Mouse (Mus musculus) megakaryocyte progenitor cell, adult 5-6 weeks (primary cell): ENCODE results near the gene Unc5a. TPM values are rescaled to one million over a fixed set of nuclear protein-coding genes. Genes with fewer than 3 reads are reported as not detected.

Source experiments
- ATAC-seq: replicated peaks from 2 replicates; pipeline ENCODE4 v1.8.0; 2016; ENCODE audit warnings: mild to moderate bottlenecking, moderate TSS enrichment, inconsistent platforms; ENCODE audit not compliant: poor library complexity
- total RNA-seq, 2 experiments: library from RNA; stranded (forward) in 1 of 2; stranded (reverse) in 1 of 2; fragments of 157-497, 149-512 nt in 1 of 2; fragments of 200-1000 nt in 1 of 2; gene quantifications; 2 replicates each; pipeline versions ENCODE4 v1.2.3 to v1.2.4; 2015 to 2017

The Unc5a gene
- total RNA-seq, 2 experiments from 2014 or later, result 0.04 to 0.64 TPM

DNA sequence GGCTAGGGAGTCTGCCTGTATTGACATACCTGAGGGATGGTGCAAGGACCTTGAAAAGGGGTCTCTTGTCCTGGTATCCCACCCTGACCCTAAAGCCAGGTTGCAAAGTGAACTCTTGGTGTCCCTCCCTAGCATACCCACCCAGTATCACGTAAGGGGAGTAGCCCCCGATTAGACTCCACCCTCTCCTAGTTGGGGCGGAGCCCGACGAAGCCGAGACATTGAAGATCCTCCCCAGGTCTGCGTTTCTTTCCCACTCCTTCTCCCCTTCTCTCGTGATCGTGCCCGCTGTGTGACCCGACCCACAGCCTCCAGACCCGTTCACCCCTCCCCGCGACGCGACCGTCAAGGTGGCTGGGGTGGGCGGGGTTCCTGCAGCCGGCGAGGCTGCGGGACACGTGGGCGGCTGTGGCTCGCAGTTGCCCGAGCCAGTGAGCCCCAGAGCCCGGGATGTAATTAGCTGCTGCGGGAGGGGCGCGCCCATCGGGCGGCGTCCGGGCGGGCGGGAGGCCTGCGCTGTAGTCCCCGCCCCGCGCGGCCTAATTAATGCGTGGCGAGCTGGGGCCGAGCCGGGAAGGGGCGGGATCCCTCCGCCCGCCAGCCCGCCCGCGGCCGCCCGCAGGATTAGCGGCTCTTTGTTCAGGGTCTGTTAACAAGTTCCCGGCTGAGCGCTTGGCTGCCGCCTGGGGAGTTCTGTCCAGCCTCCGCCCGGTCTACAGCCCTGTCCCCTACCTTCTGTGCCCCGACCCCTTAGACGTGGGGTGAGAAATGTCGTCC lies 6.7 kb downstream of the Unc5a start:
- ATAC-seq, result peak; percentile 23

DNA sequence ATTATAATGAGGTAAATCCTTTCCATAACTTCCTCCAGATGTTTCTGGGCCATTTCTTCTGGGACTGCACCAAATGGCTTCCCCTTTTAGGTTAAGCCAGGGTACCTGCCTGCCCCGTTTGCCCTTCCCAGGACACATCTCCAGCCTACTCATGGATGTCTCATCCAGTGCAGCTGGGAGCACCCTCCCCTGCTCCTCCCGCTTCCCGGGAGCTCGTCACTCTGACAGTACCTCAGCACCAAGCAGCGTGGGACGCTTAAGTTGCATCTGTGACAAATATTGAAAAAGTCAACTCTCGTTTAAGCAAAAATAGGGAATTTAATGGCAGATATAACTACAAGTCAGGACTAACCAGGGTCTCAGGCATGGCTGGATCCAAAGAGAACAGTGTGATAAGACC lies 8.1 kb downstream of the Unc5a start:
- no peak for ATAC-seq

DNA sequence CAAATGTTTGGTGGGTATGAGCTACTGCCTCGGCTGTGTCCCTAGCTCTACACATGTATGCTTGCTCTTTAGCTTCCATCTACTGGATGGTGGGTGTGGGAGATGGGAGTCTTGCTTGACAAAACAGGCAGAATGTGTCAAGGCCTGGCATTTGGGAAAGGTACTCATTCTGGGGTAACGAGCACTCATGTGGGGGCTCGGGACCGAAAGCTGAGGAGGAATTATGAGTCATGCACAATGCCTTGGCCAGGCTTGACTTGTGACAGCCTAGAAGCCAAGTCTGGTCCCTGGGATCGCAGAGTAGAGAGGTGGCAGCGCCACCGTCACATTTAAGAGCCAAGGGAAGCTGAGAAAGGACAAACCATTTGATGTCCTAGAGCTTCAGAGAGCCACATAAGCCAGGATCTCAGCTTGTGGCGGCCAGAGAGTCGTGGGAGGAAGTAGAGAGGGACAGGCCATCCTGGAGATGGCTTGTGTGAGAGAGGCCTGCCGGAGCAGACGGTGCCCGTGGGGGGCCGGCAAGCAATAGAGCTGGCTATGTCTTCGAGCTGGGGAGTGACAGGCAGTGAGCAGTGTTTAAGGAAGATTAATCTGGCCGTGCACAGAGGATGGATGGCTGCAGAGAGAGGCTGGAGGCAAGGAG lies 10.0 kb downstream of the Unc5a start:
- no peak for ATAC-seq

DNA sequence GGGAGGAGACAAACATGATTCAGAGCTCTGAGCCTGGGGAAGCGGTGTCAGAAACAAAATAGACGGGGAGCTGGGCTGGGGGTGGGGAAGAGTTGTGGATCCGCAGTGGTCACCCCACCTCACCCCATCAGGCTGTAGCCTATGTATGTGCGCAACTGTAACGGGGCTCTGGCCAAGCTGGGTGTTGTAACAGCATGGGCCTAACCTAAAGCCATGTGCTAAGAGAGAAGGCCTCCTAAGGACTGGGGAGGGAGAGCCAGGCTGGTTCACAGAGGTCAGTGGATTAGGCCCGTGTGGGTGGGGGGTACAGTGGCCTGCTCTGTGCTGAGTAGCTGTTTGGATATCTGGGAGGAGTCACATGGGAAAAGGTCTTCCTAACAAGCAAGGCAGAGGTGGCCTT lies 10.6 kb downstream of the Unc5a start:
- ATAC-seq, result no peak

DNA sequence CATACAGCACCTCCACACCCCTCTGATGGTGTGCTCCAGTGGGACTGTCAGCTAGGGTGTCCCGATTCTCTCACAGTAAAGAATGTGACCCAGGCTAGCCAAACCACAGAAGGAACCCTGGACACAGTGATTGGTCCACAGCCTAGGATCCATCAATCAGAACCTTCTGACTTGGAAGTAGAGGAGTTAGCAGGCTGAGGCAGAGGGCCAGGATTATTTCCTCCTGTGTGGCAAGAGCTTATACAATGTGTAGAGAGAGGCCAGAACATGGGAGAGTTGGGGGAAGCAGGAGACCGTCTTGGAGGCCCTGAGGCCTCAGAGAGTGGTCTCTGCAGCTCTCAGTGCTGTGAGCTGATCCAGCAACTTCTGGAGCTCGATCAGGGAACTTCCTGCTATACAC lies 11.3 kb downstream of the Unc5a start:
- ATAC-seq, result no peak

DNA sequence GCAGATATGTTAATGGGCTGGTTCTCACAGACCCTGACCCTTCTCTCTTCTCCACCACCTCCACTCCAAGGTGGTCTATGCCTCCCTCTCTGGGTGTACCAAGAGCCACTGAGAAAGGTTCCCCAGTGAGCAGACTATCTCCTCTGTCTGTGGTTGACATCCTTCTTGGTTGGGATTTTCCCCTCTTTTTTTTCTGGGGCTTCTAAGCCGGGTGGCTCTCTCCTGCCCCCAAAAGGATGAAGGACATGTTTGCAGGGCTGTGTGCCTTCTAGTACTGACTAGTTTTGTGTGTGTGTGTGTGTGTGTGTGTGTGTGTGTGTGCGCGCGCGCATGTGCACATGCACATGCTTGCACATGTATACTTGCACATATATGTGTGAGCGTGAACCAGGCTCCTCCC lies 16.0 kb downstream of the Unc5a start:
- ATAC-seq, result no peak

DNA sequence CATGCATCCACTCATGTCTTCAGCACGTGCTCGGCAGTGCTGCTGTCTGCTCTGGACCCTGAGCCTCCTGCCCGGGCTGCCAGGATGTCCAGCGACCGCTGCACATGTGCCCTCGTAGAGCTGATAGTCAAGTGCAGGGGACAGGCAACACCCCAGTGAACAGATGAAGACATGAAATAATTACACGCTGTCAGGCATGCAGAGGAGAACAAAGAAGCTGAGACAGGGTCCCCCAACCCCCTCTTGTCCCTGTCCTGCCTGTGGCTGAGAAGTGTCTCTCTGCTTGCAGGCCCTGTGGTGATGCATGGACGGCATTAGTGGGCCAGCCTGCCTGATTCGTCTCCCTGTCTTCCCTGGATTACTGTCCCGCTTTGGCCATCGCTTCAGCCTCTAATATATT lies 18.3 kb downstream of the Unc5a start:
- no peak for ATAC-seq

DNA sequence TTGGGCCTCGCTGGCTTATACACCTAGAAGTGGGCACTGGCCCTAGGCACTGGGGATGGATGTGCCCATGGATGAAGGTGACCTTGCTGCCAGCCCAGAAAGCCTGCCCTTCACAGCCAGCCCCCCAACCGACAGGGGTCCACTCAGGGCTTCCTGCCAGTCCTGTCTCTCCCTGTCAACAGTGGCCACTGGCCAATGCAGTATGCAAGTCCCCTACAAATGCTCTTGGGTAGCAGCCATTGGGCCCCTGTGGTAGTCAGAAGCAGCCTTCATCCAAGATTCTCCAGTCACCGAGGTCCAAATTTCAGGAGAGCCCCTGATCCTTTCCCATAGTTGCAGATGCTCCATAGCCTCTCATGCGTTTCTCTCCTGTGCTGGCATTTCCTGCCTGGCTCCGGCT lies 19.4 kb downstream of the Unc5a start:
- no peak for ATAC-seq

DNA sequence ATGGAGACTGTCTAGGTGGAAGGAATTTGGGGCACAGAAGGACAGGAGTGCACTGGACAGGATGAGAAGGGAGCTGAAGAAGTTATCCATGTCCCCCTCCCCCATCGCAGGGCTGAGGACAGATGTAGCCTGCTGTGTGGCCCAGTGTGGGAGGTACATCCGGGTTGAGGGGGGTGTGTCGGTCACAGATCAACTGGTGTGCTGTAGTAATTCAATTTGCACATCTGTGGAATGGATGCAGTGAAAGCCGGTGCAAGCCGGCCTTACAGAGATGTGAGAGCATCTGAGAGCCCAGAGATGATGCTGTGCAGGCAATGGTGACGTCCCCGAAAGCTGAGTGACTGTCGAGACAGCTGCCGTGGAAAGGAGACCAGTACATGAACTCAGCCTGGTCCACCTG lies 20.3 kb downstream of the Unc5a start:
- ATAC-seq, result no peak

DNA sequence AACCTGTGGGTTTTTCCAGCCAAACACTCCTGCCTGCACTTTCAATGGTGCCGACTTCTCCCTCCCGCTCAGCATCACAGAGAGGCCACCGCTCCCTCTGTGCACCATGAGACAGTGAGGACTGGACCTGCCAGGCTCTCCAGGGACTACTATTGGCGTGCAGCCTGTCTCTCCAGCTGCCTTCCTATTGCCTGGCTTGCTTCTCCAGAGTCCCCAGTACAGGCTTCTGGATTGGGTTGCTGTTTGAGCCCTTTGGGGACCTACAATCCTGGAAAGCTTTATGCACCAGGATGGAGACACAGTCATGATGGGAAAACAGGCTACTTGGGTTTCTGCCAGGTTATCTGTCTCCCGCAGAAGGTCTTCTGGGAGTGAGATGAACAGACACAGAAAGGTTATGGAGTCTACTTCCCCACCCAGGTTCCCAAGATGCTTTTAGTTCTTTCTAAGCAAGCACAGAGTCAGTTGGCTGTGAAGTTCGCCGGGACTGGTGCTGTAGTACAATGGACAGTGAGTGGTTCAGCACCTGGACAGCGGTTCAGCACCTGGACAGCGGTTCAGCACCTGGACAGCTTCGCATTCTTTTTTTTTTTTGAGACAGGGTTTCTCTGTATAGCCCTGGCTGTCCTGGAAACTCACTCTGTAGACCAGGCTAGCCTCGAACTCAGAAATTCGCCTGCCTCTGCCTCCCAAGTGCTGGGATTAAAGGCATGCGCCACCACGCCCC lies 21.5 kb downstream of the Unc5a start:
- ATAC-seq, result peak; percentile 88

DNA sequence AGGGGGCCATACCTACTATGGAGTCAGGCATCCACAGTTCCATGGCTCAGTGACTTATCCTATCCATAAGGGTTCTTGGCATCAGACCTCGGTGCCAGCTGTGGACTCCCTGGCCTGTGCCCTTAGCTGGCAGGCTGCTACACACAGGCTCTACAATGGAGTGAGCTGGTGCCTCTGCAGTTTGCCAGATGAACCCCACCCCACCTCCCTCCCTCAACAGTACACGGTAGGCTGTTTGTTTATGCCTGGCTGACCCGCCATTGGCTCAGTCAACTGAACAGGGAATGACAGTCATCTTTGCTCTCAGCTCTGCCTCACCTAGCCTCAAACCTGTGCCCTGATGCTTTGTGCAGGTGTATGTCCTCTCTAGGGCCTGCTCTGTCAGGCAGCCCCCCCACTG lies 26.3 kb downstream of the Unc5a start:
- no peak for ATAC-seq

DNA sequence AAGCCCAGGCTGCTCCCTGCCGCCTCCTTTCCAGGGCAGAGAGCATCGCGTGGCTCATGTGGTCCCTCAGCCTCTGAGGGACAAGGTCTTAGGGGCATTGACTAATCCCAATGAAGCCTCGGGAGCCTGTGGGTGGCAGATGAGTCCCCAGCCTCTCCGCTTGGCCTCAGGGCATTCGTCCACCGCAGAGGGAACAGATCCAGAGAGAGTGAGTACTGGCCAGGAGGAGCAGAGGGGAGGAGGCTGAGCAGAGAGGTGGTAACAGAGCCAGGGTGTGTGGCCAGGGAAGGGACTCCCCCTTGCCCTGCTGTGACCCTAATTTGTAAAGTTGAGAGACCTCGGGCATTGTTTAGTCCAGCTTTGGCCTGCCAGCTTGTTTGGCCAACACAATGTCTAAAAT lies 29.6 kb downstream of the Unc5a start:
- ATAC-seq, result no peak

DNA sequence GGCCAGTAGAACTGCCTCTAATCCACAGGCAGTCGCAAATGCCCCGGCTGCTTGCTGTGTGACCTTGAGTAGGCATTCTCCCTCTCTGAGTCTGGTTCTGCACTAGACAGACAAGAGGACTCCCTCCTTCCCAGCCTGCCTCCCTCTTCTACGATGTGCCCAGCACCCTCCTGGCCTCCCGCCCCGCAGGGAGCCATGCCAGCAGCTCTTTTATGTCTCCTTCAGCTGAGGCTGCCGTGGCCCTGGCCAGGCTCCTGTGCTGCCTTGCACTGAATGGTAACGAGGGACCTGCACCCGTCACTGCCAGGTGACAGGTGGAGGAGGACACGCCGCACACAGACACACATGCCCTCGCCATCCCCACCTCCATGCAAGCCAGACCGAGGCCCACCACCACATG lies 31.7 kb downstream of the Unc5a start:
- no peak for ATAC-seq

DNA sequence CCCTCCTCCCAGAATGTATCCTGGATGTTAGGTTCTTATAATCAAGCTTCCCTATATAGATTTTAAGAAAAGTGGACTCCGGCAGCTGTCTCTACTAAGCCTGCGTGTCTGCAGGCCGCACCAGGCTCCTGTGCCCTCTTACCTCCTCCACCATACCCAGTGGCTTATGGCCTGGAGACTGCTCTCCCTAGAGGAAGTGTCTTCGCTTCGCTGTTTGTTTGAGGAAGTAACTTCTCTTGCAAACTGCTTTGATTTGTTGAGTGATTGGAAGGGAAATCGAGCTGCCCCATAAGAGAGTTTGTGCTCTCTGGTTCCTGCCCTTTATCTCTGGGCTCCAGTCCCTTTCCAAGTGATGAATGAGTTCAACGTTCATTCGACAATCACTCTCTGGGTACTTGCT lies 33.8 kb downstream of the Unc5a start:
- ATAC-seq, result 0 out of 2 replicates have a peak, but pooled peaks have one; percentile 42

DNA sequence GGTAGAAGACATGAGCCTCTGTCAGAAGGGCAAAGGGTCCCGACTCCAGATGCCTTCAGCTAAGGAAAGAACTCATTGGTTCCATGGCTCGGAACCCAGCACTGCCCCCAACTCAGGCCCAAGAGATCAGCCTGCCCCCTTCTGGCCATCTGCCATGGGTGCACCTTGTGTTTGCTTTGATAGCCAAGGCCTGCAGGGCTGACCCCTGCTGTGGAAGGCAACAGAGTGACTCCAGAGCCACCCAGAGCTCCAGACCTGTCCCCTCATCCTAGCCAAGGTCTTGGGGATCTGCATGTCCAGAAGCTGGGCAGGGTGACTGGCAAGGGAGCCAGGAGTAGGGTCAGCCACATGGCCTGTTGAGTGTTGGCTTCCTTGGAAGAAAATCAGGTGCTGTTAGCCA lies 34.4 kb downstream of the Unc5a start:
- ATAC-seq, result no peak

DNA sequence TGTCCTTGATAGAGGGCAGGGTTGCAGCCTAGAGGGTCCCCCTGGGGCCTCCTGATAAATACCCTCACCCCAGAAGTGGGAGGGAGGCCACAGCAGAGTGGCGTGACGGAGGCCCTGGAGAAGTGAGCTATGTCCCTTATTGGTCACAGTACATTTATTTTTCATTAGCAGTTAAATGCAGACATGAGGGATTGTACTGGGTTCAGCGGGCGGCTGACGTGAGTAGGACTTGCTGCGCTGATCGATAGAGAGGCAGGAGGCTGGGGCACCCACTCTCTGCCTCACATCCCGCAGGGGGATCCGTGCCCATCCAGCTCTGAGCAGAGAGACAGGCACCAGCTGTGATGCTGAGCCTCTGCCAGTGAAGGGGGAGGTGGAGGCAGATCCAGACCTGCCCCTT lies 38.2 kb downstream of the Unc5a start:
- ATAC-seq, result no peak

DNA sequence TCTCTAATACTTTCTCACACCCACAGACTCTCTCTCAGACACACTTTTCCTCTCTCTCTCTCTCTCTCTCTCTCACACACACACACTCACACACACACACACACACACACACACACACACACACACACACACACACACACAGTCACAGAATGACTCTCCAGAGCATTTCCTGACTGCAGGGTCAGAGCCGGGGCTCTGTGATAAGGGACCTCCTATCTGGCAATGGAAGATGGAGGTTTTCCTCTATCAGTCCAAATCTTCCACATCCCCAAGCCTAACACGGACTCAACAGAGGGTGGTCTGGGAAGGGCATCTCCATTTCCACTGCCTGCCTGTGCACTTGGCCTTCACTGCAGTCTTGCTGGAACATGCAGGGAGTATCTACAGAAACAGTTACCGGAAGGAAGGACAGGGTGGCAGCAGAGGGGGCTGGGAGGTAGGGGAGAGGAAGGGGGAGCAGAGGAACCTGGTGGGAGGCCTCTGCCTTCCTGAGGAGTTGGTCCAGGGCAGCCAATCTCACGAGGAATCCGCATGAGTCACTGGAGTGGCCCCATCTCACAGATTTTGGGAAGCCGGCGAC lies 39.1 kb downstream of the Unc5a start:
- 0 out of 2 replicates have a peak, but pooled peaks have one; percentile 9 for ATAC-seq

DNA sequence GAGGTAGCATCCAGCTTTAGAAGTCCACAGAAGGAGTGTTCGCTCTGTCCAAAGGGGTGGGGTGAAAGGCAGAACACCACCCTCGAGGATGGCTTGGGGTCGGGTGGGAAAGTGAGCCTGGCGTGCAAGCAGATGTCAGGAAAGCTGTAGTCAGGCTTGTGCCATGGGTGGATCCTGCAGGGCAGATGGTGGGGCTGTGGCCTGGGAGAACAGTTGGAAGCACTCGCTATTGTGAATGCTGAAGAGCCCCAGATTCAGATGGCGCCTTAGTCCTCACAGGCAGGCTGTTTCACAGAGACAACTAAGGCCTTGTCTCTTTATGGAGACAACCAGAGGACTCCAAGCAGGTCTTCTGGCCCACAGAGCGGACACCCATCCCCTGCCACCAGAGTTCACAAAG lies 43.0 kb downstream of the Unc5a start:
- no peak for ATAC-seq

DNA sequence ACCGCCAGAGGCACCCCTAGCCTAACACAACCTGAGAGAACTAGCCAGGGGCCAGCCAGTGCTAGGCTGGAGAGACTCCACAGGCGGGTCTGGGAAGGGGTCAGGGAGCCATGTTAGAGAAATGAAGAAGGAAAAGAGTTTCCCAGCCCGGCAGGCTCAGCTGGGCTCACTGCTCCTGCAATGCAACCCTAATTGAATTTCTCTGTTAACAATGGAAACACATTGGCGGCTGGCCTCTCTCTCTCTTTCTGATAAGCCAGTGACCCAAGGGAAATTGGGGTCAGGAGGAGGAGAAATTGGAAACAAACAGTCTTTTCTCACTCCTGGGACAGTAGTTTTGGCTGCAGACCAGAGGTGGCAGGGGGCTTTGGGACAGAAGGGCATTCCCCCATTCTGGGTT lies 45.4 kb downstream of the Unc5a start:
- ATAC-seq, result no peak

DNA sequence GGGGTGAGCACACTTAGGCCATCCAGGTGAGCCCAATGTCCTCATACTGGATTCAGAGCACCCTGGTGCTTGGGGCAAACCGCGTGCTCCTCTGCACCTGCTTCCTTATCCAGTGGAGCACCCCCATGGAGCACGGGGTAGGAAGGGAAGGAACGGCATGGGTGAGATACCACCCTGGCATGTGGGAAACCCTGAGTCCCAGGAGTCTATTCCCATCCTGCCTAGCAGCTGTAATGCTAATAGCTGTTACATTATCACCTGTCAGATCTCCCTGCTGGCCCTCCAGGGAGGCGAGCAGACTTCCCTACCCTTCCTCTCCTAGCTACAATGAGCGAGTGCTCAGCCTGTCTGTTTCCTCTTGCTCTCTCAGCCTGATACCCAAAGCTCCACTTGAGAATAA lies 46.0 kb downstream of the Unc5a start:
- no peak for ATAC-seq

DNA sequence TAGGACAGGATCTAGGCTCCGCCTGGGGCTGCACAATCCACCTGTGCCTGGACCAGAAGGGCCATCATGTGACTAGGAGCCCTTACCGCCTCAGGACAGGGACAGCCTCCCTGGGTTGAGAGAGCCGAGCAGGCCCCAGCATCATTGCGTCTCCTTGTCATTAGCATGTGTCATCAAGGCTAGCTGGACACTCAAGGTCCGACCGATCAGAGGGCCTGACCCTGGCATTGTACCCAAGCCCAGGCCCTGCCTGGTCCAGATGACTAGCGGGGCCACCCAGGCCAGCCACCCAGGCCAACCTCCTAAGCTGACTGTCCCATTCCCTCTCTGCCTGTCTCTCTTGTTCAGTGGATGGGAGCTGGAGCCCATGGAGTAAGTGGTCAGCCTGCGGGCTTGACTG lies 48.4 kb downstream of the Unc5a start:
- no peak for ATAC-seq

DNA sequence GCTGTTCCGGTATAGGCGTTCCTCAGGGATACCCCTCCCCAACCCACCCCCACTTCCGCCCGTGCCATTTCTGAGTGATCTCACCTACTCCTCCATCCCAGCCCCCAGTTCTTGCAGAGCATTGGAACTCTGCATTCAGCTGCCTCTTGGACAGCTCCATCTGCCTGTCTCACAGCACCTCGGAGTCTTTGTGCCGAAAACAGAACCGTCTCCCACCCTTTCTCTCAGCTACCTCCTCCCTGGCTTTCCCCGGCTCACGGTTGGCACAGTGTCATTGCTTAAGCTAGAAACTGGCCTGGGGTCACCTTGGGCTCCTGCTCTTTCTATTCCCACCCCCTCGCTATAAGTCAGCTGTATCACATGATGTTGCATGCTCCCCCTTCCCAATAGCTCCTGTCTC lies 51.2 kb downstream of the Unc5a start:
- no peak for ATAC-seq
